Mouse (Mus musculus): ENCODE results near the gene Cd300lf. TPM values are rescaled to one million over a fixed set of nuclear protein-coding genes. Genes with fewer than 3 reads are reported as not detected.

The Cd300lf gene
- polyA plus RNA-seq, 1 experiment from 2014 or later: 0.17 TPM

Other genes with a start within 250 kb of the Cd300lf start
- gene Cd300a, start 244.0 kb downstream of the Cd300lf start, polyA plus RNA-seq (2015; fragmentation: Nextera tagmentation; extraction: Ambion mirVana): 1.4 and 1.7 TPM in 2 replicates
- gene Cd300lb, start 199.6 kb downstream of the Cd300lf start, polyA plus RNA-seq (2015; fragmentation: Nextera tagmentation; extraction: Ambion mirVana): 0.19 and 0.20 TPM in 2 replicates
- gene Cd300c, start 164.8 kb downstream of the Cd300lf start, polyA plus RNA-seq (2015; fragmentation: Nextera tagmentation; extraction: Ambion mirVana): not detected in 2 replicates
- 0.20 TPM in 1 of 2 replicates, not detected in the other for gene Cd300ld, start 144.1 kb downstream of the Cd300lf start, polyA plus RNA-seq (2015; fragmentation: Nextera tagmentation; extraction: Ambion mirVana)
- 1.1 and 2.3 TPM in 2 replicates for gene Cd300c2, start 132.1 kb downstream of the Cd300lf start, polyA plus RNA-seq (2015; fragmentation: Nextera tagmentation; extraction: Ambion mirVana)
- not detected in 2 replicates for gene Cd300ld2, start 117.8 kb downstream of the Cd300lf start, polyA plus RNA-seq (2015; fragmentation: Nextera tagmentation; extraction: Ambion mirVana)
- not detected in 2 replicates for gene Cd300ld4, start 107.0 kb downstream of the Cd300lf start, polyA plus RNA-seq (2015; fragmentation: Nextera tagmentation; extraction: Ambion mirVana)
- gene Cd300ld5, start 96.2 kb downstream of the Cd300lf start, polyA plus RNA-seq (2015; fragmentation: Nextera tagmentation; extraction: Ambion mirVana): not detected in 2 replicates
- not detected in 2 replicates for gene Cd300ld3, start 85.6 kb downstream of the Cd300lf start, polyA plus RNA-seq (2015; fragmentation: Nextera tagmentation; extraction: Ambion mirVana)
- gene Cd300e, start 71.8 kb downstream of the Cd300lf start, polyA plus RNA-seq (2015; fragmentation: Nextera tagmentation; extraction: Ambion mirVana): not detected in 2 replicates
- 0.62 and 0.77 TPM in 2 replicates for gene Rab37, start 42.6 kb downstream of the Cd300lf start, polyA plus RNA-seq (2015; fragmentation: Nextera tagmentation; extraction: Ambion mirVana)
- gene Slc9a3r1, start 29.3 kb upstream of the Cd300lf start, polyA plus RNA-seq (2015; fragmentation: Nextera tagmentation; extraction: Ambion mirVana): 68.7 and 70.2 TPM in 2 replicates
- 15.1 and 17.5 TPM in 2 replicates for gene Tmem104, start 53.5 kb upstream of the Cd300lf start, polyA plus RNA-seq (2015; fragmentation: Nextera tagmentation; extraction: Ambion mirVana)
- gene Nat9, start 53.9 kb upstream of the Cd300lf start, polyA plus RNA-seq (2015; fragmentation: Nextera tagmentation; extraction: Ambion mirVana): 19.1 and 20.4 TPM in 2 replicates
- 0.64 and 0.73 TPM in 2 replicates for gene Grin2c, start 133.3 kb upstream of the Cd300lf start, polyA plus RNA-seq (2015; fragmentation: Nextera tagmentation; extraction: Ambion mirVana)
- 21.3 and 21.6 TPM in 2 replicates for gene Fdxr, start 143.1 kb upstream of the Cd300lf start, polyA plus RNA-seq (2015; fragmentation: Nextera tagmentation; extraction: Ambion mirVana)
- gene Fads6, start 163.7 kb upstream of the Cd300lf start, polyA plus RNA-seq (2015; fragmentation: Nextera tagmentation; extraction: Ambion mirVana): 1.3 and 1.5 TPM in 2 replicates
- gene Otop2, start 173.2 kb upstream of the Cd300lf start, polyA plus RNA-seq (2015; fragmentation: Nextera tagmentation; extraction: Ambion mirVana): 0.07 and 0.34 TPM in 2 replicates
- 0.06 and 0.38 TPM in 2 replicates for gene Ush1g, start 188.0 kb upstream of the Cd300lf start, polyA plus RNA-seq (2015; fragmentation: Nextera tagmentation; extraction: Ambion mirVana)
- 2.2 and 2.3 TPM in 2 replicates for gene Otop3, start 200.7 kb upstream of the Cd300lf start, polyA plus RNA-seq (2015; fragmentation: Nextera tagmentation; extraction: Ambion mirVana)
- 57.2 and 62.4 TPM in 2 replicates for gene Hid1, start 233.8 kb upstream of the Cd300lf start, polyA plus RNA-seq (2015; fragmentation: Nextera tagmentation; extraction: Ambion mirVana)
- 25.0 and 27.0 TPM in 2 replicates for gene Cdr2l, start 247.9 kb upstream of the Cd300lf start, polyA plus RNA-seq (2015; fragmentation: Nextera tagmentation; extraction: Ambion mirVana)